Mouse (Mus musculus) CH12.LX (cell line): ENCODE results near the gene Osbp2. TPM values are rescaled to one million over a fixed set of nuclear protein-coding genes. Genes with fewer than 3 reads are reported as not detected.

Source experiments
- DNase-seq: peaks from one replicate; pipeline ENCODE4 v3.0.0-alpha.2; 2013; ENCODE audit errors: extremely low read depth
- H3K27ac ChIP-seq: 2 replicates; pipeline ENCODE4 v1.5.1; 2012; ENCODE audit warnings: low read depth, mild to moderate bottlenecking, control low read depth, moderate library complexity; ENCODE audit not compliant: insufficient read depth
- H3K27me3 ChIP-seq: replicated peaks from 2 replicates; pipeline ENCODE3; 2012; ENCODE audit warnings: inconsistent platforms
- H3K36me3 ChIP-seq, 2 experiments: replicated peaks in 1 of 2; 2 replicates each; pipeline versions ENCODE3 to v1.6.1; 2012; ENCODE audit warnings: inconsistent platforms in 1 of 2, low read length in 1 of 2, mild to moderate bottlenecking in 1 of 2, mixed read lengths in 1 of 2, moderate library complexity in 1 of 2; ENCODE audit not compliant: control insufficient read depth in 1 of 2, insufficient read depth in 1 of 2
- H3K4me1 ChIP-seq, 2 experiments: 2 replicates each; pipeline ENCODE4 v1.6.1; 2012; ENCODE audit warnings: inconsistent platforms in 1 of 2, moderate library complexity in 1 of 2; ENCODE audit not compliant: insufficient read depth in 2 of 2, control insufficient read depth in 1 of 2
- H3K4me2 ChIP-seq: 2 replicates; pipeline ENCODE4 v1.6.1; 2012; ENCODE audit warnings: low read depth, mild to moderate bottlenecking, control low read depth; ENCODE audit not compliant: poor library complexity, insufficient read depth, severe bottlenecking
- H3K4me3 ChIP-seq, 3 experiments: fragments of 150-350 bp in 1 of 3; sonication (generic) in 1 of 3; replicated peaks in 1 of 3; 2 replicates each; pipeline versions ENCODE3 to v1.5.1; 2011 to 2012; ENCODE audit warnings: low read depth in 2 of 3, low read length in 2 of 3, mild to moderate bottlenecking in 2 of 3, moderate library complexity in 2 of 3, control low read depth in 1 of 3, improper control_type of control experiment in 1 of 3, inconsistent platforms in 1 of 3, mixed read lengths in 1 of 3; ENCODE audit not compliant: poor library complexity in 1 of 3
- H3K79me2 ChIP-seq: replicated peaks from 2 replicates; pipeline ENCODE4 v1.6.1; 2012; ENCODE audit warnings: mild to moderate bottlenecking, moderate library complexity; ENCODE audit not compliant: control insufficient read depth, poor library complexity, insufficient read depth, severe bottlenecking; ENCODE audit errors: extremely low read depth
- H3K9ac ChIP-seq: 2 replicates; pipeline ENCODE4 v1.6.1; 2012; ENCODE audit warnings: low read depth, mild to moderate bottlenecking, control low read depth, moderate library complexity; ENCODE audit not compliant: insufficient read depth
- H3K9me3 ChIP-seq: replicated peaks from 2 replicates; pipeline ENCODE3; 2012; ENCODE audit warnings: low read length, inconsistent platforms, mixed read lengths
- BHLHE40 ChIP-seq: IDR thresholded peaks from 2 replicates; pipeline ENCODE4 v1.6.1; 2011; ENCODE audit warnings: mild to moderate bottlenecking, low read depth, low read length, improper control_type of control experiment
- CHD1 ChIP-seq: IDR thresholded peaks from 2 replicates; pipeline ENCODE4 v1.6.1; 2012; ENCODE audit warnings: low read depth, low read length, improper control_type of control experiment, inconsistent platforms
- CHD2 ChIP-seq: IDR thresholded peaks from 2 replicates; pipeline ENCODE4 v1.6.1; 2011; ENCODE audit warnings: low read length, improper control_type of control experiment
- CTCF ChIP-seq, 2 experiments: IDR thresholded peaks in 1 of 2; conservative IDR thresholded peaks in 1 of 2; 2 replicates each; pipeline ENCODE4 v1.5.1; 2011 to 2012; ENCODE audit warnings: low read depth in 2 of 2, low read length in 2 of 2, improper control_type of control experiment in 1 of 2, inconsistent platforms in 1 of 2, mild to moderate bottlenecking in 1 of 2, moderate library complexity in 1 of 2
- E2F4 ChIP-seq: IDR thresholded peaks from 2 replicates; pipeline ENCODE4 v1.6.1; 2011; ENCODE audit warnings: low read depth, low read length, improper control_type of control experiment; ENCODE audit not compliant: insufficient replicate concordance
- ELF1 ChIP-seq: IDR thresholded peaks from 2 replicates; pipeline ENCODE4 v1.6.1; 2014; ENCODE audit warnings: low read depth, mild to moderate bottlenecking, inconsistent platforms, low read length, improper control_type of control experiment
- EP300 ChIP-seq: IDR thresholded peaks from 2 replicates; pipeline ENCODE4 v1.6.1; 2011; ENCODE audit warnings: low read length, improper control_type of control experiment
- ETS1 ChIP-seq: conservative IDR thresholded peaks from 2 replicates; pipeline ENCODE4 v1.6.1; 2012; ENCODE audit warnings: low read depth, mild to moderate bottlenecking, inconsistent platforms, low read length, improper control_type of control experiment, moderate library complexity
- HCFC1 ChIP-seq: IDR thresholded peaks from 2 replicates; pipeline ENCODE4 v1.6.1; 2012; ENCODE audit warnings: low read depth, mild to moderate bottlenecking, inconsistent platforms, low read length, improper control_type of control experiment
- IRF4 ChIP-seq: IDR thresholded peaks from 2 replicates; pipeline ENCODE4 v1.6.1; 2014; ENCODE audit warnings: low read depth, mild to moderate bottlenecking, inconsistent platforms, low read length, improper control_type of control experiment
- JUN ChIP-seq: IDR thresholded peaks from 2 replicates; pipeline ENCODE4 v1.6.1; 2011; ENCODE audit warnings: low read depth, mild to moderate bottlenecking, low read length, improper control_type of control experiment, moderate library complexity; ENCODE audit not compliant: insufficient read depth
- MAFK ChIP-seq: IDR thresholded peaks from 2 replicates; pipeline ENCODE4 v1.6.1; 2011; ENCODE audit warnings: low read length, improper control_type of control experiment; ENCODE audit not compliant: insufficient replicate concordance
- MAX ChIP-seq: IDR thresholded peaks from 2 replicates; pipeline ENCODE4 v1.6.1; 2011; ENCODE audit warnings: low read length, improper control_type of control experiment
- MAZ ChIP-seq: IDR thresholded peaks from 2 replicates; pipeline ENCODE4 v1.6.1; 2012; ENCODE audit warnings: low read depth, mild to moderate bottlenecking, inconsistent platforms, low read length, improper control_type of control experiment, moderate library complexity
- MXI1 ChIP-seq: IDR thresholded peaks from 2 replicates; pipeline ENCODE4 v1.6.1; 2011; ENCODE audit warnings: mild to moderate bottlenecking, low read depth, low read length, improper control_type of control experiment
- MYC ChIP-seq: IDR thresholded peaks from 2 replicates; pipeline ENCODE4 v1.6.1; 2011; ENCODE audit warnings: low read depth, mild to moderate bottlenecking, improper control_type of control experiment, low read length
- NELFE ChIP-seq: IDR thresholded peaks from 2 replicates; pipeline ENCODE4 v1.6.1; 2011; ENCODE audit warnings: low read depth, low read length, improper control_type of control experiment
- NRF1 ChIP-seq: IDR thresholded peaks from 2 replicates; pipeline ENCODE4 v1.6.1; 2014; ENCODE audit warnings: low read depth, mild to moderate bottlenecking, inconsistent platforms, low read length, improper control_type of control experiment, moderate library complexity
- PAX5 ChIP-seq: IDR thresholded peaks from 2 replicates; pipeline ENCODE4 v1.6.1; 2012; ENCODE audit warnings: low read length, inconsistent platforms, mixed read lengths
- POLR2A ChIP-seq: IDR thresholded peaks from 2 replicates; pipeline ENCODE4 v1.6.1; 2011; ENCODE audit warnings: low read depth, mild to moderate bottlenecking, improper control_type of control experiment, low read length
- POLR2AphosphoS2 ChIP-seq: IDR thresholded peaks from 2 replicates; pipeline ENCODE4 v1.6.1; 2011; ENCODE audit warnings: low read depth, low read length, improper control_type of control experiment
- RAD21 ChIP-seq: IDR thresholded peaks from 2 replicates; pipeline ENCODE4 v1.6.1; 2011; ENCODE audit warnings: low read depth, mild to moderate bottlenecking, low read length, improper control_type of control experiment, moderate library complexity
- RCOR1 ChIP-seq: conservative IDR thresholded peaks from 2 replicates; pipeline ENCODE4 v1.6.1; 2012; ENCODE audit warnings: low read depth, mild to moderate bottlenecking, inconsistent platforms, low read length, improper control_type of control experiment
- SIN3A ChIP-seq: IDR thresholded peaks from 2 replicates; pipeline ENCODE4 v1.6.1; 2012; ENCODE audit warnings: low read length, improper control_type of control experiment, inconsistent platforms
- SMC3 ChIP-seq: IDR thresholded peaks from 2 replicates; pipeline ENCODE4 v1.6.1; 2011; ENCODE audit warnings: low read depth, low read length, improper control_type of control experiment
- TBP ChIP-seq: conservative IDR thresholded peaks from 2 replicates; pipeline ENCODE4 v1.6.1; 2011; ENCODE audit warnings: low read depth, low read length, improper control_type of control experiment
- TCF12 ChIP-seq: IDR thresholded peaks from 2 replicates; pipeline ENCODE4 v1.6.1; 2014; ENCODE audit warnings: low read depth, mild to moderate bottlenecking, inconsistent platforms, low read length, improper control_type of control experiment
- UBTF ChIP-seq: IDR thresholded peaks from 2 replicates; pipeline ENCODE4 v1.6.1; 2012; ENCODE audit warnings: low read depth, mild to moderate bottlenecking, inconsistent platforms, low read length, improper control_type of control experiment, moderate library complexity
- USF1 ChIP-seq: IDR thresholded peaks from 2 replicates; pipeline ENCODE4 v1.6.1; 2014; ENCODE audit warnings: low read depth, mild to moderate bottlenecking, inconsistent platforms, low read length, improper control_type of control experiment
- USF2 ChIP-seq: conservative IDR thresholded peaks from 2 replicates; pipeline ENCODE4 v1.6.1; 2011; ENCODE audit warnings: low read depth, low read length, improper control_type of control experiment
- ZC3H11A ChIP-seq: IDR thresholded peaks from 2 replicates; pipeline ENCODE4 v1.6.1; 2012; ENCODE audit warnings: low read depth, mild to moderate bottlenecking, inconsistent platforms, low read length, improper control_type of control experiment
- ZKSCAN1 ChIP-seq: IDR thresholded peaks from 2 replicates; pipeline ENCODE4 v1.6.1; 2012; ENCODE audit warnings: low read depth, inconsistent platforms, low read length, improper control_type of control experiment, borderline replicate concordance
- ZMIZ1 ChIP-seq: IDR thresholded peaks from 2 replicates; pipeline ENCODE4 v1.6.1; 2012; ENCODE audit warnings: low read depth, mild to moderate bottlenecking, inconsistent platforms, low read length, improper control_type of control experiment
- ZNF384 ChIP-seq: IDR thresholded peaks from 2 replicates; pipeline ENCODE4 v1.6.1; 2012; ENCODE audit warnings: low read depth, low read length, improper control_type of control experiment, inconsistent platforms
- dilution Hi-C: fragments of 300-500 bp; cut with MboI; formaldehyde crosslinking; loops from 2 replicates; pipeline ENCODE4 v1.14.3; 2020; ENCODE audit warnings: low sequenced_read_pairs; ENCODE audit not compliant: extremely low pct_unique_long_range_greater_than_20kb, extremely low pct_ligation_motif_present
- in situ Hi-C: fragments of 300-500 bp; cut with MboI; formaldehyde crosslinking; loops from 3 replicates; pipeline ENCODE4 v1.14.3; 2019; ENCODE audit warnings: low sequenced_read_pairs, low pct_ligation_motif_present, low pct_unique_long_range_greater_than_20kb, mixed read lengths
- polyA plus RNA-seq: library from polyadenylated mRNA; unstranded; fragments of >175 nt; gene quantifications from 2 replicates; pipeline ENCODE4 v1.2.1, GENCODE M21; 2012; ENCODE audit warnings: low read depth; ENCODE audit not compliant: insufficient read length
- total RNA-seq, 2 experiments: library from RNA; depleted of rRNA; stranded (reverse); fragments of 300-350 nt in 1 of 2; fragments of >200 nt in 1 of 2; gene quantifications; 2 replicates each; pipeline ENCODE4 v1.2.3; 2012 to 2014

Osbp2 gene
- total and polyA plus RNA-seq, 3 experiments, result not detected

DNA sequence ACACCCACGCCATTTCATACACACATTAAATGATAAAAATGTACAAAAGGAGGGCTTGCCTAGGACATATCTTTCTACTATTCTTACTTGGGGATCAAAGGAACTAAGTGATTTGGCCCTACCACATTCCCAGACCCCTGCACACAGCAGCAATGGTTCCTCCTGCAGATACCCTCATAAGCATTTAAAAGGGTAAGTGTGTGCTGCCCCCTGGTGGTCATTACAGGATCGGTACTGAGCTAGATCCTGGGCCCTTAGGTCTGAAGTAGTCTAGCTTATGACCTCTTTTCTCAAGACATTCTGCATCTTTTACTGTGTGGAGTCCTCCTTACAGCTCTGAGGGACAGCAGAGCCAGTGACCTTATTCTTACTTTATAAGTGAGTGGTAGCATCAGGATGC lies 16.1 kb upstream of the Osbp2 start:
- no peak overlapping the region for H3K27ac ChIP-seq
- DNase-seq, result peak; percentile 85
- dilution Hi-C loops, result no loop called here

GRCm38 (mm10) chr11:3878660-3879059 lies 15.0 kb upstream of the Osbp2 start:
- Histone ChIP-seq H3K9ac (no peak overlapping the region), H3K9me3 (no peaks in the 10 kb centered on the region), H3K4me1 (peaks cover 7 to 17% of the 10 kb centered on the region in 2 experiments), H3K27me3 (peaks cover 3% of the 10 kb centered on the region), H3K4me3 (no peak overlapping the region), H3K79me2 (no peaks in the 10 kb centered on the region), H3K4me2 (no peak overlapping the region), H3K27ac (no peak overlapping the region), H3K36me3 (no peaks in the 10 kb centered on the region)
- TF ChIP-seq UBTF (no peak), SIN3A (peak; percentile 41; the same call in 1 of the 2 replicates), POLR2A (no peak), USF1 (peak; percentile 89), NELFE (no peak), ZNF384 (no peak), MYC (0 out of 2 replicates have a peak, but pooled peaks have one; percentile 21), PAX5 (no peak), MAZ (no peak), ZKSCAN1 (no peak), ELF1 (no peak), MXI1 (peak; percentile 36; the same call in 1 of the 2 replicates), ETS1 (peak; percentile 29), E2F4 (no peak), JUN (no peak), MAX (peak; percentile 90), USF2 (peak; percentile 97), BHLHE40 (peak; percentile 95)
- peak; percentile 45 for DNase-seq
- dilution Hi-C loops, result no loop called here
- in situ Hi-C loops, result no loop called here

More for the DNA sequence above, 16.1 kb upstream of the Osbp2 start:
- Histone ChIP-seq H3K4me2 (no peak overlapping the region), H3K27me3 (peaks cover 3% of the 10 kb centered on the region), H3K9ac (no peak overlapping the region), H3K4me1 (peaks cover 7 to 22% of the 10 kb centered on the region in 2 experiments), H3K79me2 (no peaks in the 10 kb centered on the region), H3K9me3 (no peaks in the 10 kb centered on the region), H3K4me3 (no peak overlapping the region), H3K36me3 (no peaks in the 10 kb centered on the region)
- in situ Hi-C loops, result loop anchor here (5.0 kb wide), 1 partner anchor 37 kb away; no protein-coding TSS in a partner anchor
- TF ChIP-seq UBTF (no peak), MAFK (no peak), RCOR1 (no peak), SIN3A (no peak), TCF12 (no peak), ZC3H11A (no peak), JUN (no peak), ZMIZ1 (no peak), MAX (no peak), TBP (no peak), MXI1 (no peak), POLR2AphosphoS2 (no peak), ELF1 (no peak), SMC3 (peak; percentile 81), MYC (no peak), NELFE (0 out of 2 replicates have a peak, but pooled peaks have one; percentile 36), BHLHE40 (no peak), HCFC1 (no peak), EP300 (no peak), RAD21 (peak; percentile 82), ZNF384 (no peak), MAZ (no peak), USF1 (no peak), POLR2A (no peak), E2F4 (no peak), ZKSCAN1 (no peak), CHD2 (no peak), CHD1 (no peak), CTCF (conservative IDR thresholded peaks at IDR 0.05 in 1 of 2, IDR thresholded peaks at IDR 0.05 in 1 of 2; ENCODE audit: low read depth in 2 of 2, low read length in 2 of 2) (peak; percentile 90 to 97), NRF1 (no peak), IRF4 (no peak)
